Mouse (Mus musculus) olfactory bulb, adult 2 months (tissue): Measurements from ENCODE around the gene Gm28308. TPM values are rescaled to one million over a fixed set of nuclear protein-coding genes. Genes with fewer than 3 reads are reported as not detected.

Experiments
- H3K27ac ChIP-seq: fragments of 200-500 bp; 2 replicates; pipeline ENCODE4 v1.5.1; 2012; ENCODE audit warnings: low read depth, low read length; ENCODE audit not compliant: insufficient read depth
- H3K4me1 ChIP-seq: fragments of 200-500 bp; 2 replicates; pipeline ENCODE4 v1.6.1; 2012; ENCODE audit warnings: low read length; ENCODE audit not compliant: control insufficient read depth, insufficient read depth
- H3K4me3 ChIP-seq: fragments of 200-500 bp; 2 replicates; pipeline ENCODE4 v1.5.1; 2012; ENCODE audit warnings: mild to moderate bottlenecking, low read depth, low read length, moderate library complexity; ENCODE audit not compliant: insufficient read depth
- CTCF ChIP-seq: fragments of 200-500 bp; IDR thresholded peaks from 2 replicates; pipeline ENCODE4 v1.5.1; 2012; ENCODE audit warnings: low read depth, mild to moderate bottlenecking, low read length, moderate library complexity; ENCODE audit not compliant: insufficient read depth
- POLR2A ChIP-seq: fragments of 200-500 bp; IDR thresholded peaks from 2 replicates; pipeline ENCODE4 v1.6.1; 2012; ENCODE audit warnings: mild to moderate bottlenecking, low read depth, low read length, moderate library complexity; ENCODE audit not compliant: insufficient read depth
- WGBS: fragments of 180-500 bp; shearing (Covaris S2); methylation state at CpG from one replicate; pipeline ENCODE4 v1.1.7; 2018; 5-methylcytosine and 5-hydroxymethylcytosine counted together
- polyA plus RNA-seq: library from polyadenylated mRNA; stranded (reverse); fragments of >200 nt; gene quantifications from 2 replicates; pipeline ENCODE4 v1.2.4, GENCODE M21; 2012; ENCODE audit warnings: low replicate concordance; ENCODE audit not compliant: missing spikeins, insufficient read depth, insufficient read length

Gm28308 gene
- polyA plus RNA-seq, 1 experiment, result not detected

GRCm38 (mm10) chr6:52234428-52235140 lies 21.4 kb upstream of the Gm28308 start:
- TF ChIP-seq CTCF (no peak), POLR2A (no peak)
- Histone ChIP-seq H3K4me1 (no peaks in the 10 kb centered on the region), H3K27ac (no peak overlapping the region), H3K4me3 (no peak overlapping the region)
- 2% methylated on average over 64 of the region's 68 CpGs for WGBS

- Histone ChIP-seq H3K27ac (no peak overlapping the region), H3K4me1 (no peaks in the 10 kb centered on the region), H3K4me3 (no peak overlapping the region)
- TF ChIP-seq POLR2A, result no peak
- no peak for TF ChIP-seq CTCF
- 2% methylated on average over 70 of the region's 70 CpGs for WGBS
These were observed 20.6 kb upstream of the Gm28308 start for GRCm38 (mm10) chr6:52233546-52234427.

GRCm38 (mm10) chr6:52232984-52233545 lies 19.9 kb upstream of the Gm28308 start:
- H3K27ac ChIP-seq, result no peak overlapping the region
- no peaks in the 10 kb centered on the region for H3K4me1 ChIP-seq
- TF ChIP-seq POLR2A, result no peak
- TF ChIP-seq CTCF, result no peak
- H3K4me3 ChIP-seq, result no peak overlapping the region
- 3% methylated on average over 23 of the region's 23 CpGs for WGBS

GRCm38 (mm10) chr6:52232568-52232965 lies 19.4 kb upstream of the Gm28308 start:
- H3K27ac ChIP-seq, result no peak overlapping the region
- TF ChIP-seq POLR2A (no peak), CTCF (no peak)
- H3K4me1 ChIP-seq, result no peaks in the 10 kb centered on the region
- WGBS, result 1% methylated on average over 18 of the region's 18 CpGs
- H3K4me3 ChIP-seq, result no peak overlapping the region

GRCm38 (mm10) chr6:52231885-52232567 lies 18.9 kb upstream of the Gm28308 start:
- WGBS, result 4% methylated on average over 18 of the region's 18 CpGs
- H3K4me3 ChIP-seq, result no peak overlapping the region
- no peak for TF ChIP-seq POLR2A
- no peak for TF ChIP-seq CTCF
- H3K4me1 ChIP-seq, result no peaks in the 10 kb centered on the region
- H3K27ac ChIP-seq, result no peak overlapping the region

- 2% methylated on average over 25 of the region's 36 CpGs for WGBS
These were observed 17.5 kb upstream of the Gm28308 start, which contains the start of gene Hoxa9 for GRCm38 (mm10) chr6:52230516-52231165. Hoxa9 (minus strand) TSS chr6:52231089.

GRCm38 (mm10) chr6:52229558-52230416 lies 16.6 kb upstream of the Gm28308 start:
- H3K4me3 ChIP-seq, result no peak overlapping the region
- WGBS, result 3% methylated on average over 44 of the region's 44 CpGs
- H3K4me1 ChIP-seq, result no peaks in the 10 kb centered on the region
- TF ChIP-seq POLR2A (no peak), CTCF (no peak)
- H3K27ac ChIP-seq, result no peak overlapping the region

More at GRCm38 (mm10) chr6:52230516-52231165, 17.5 kb upstream of the Gm28308 start, which contains the start of gene Hoxa9:
- H3K27ac ChIP-seq, result no peak within 1 kb of the TSS
- TF ChIP-seq POLR2A (no peak), CTCF (no peak)
- no peak within 1 kb of the TSS for H3K4me3 ChIP-seq
- H3K4me1 ChIP-seq, result no peaks in the 10 kb centered on the region
